Mouse (Mus musculus) liver, embryonic 18 days (tissue): ENCODE measurements around the gene Ntpcr. TPM values are rescaled to one million over a fixed set of nuclear protein-coding genes. Genes with fewer than 3 reads are reported as not detected.

Source experiments
- polyA plus RNA-seq: library from polyadenylated mRNA; depleted of rRNA; stranded (reverse); fragments of >200 nt; gene quantifications from 2 replicates; pipeline ENCODE4 v1.2.3, GENCODE M21; 2012; rRNA removed

Ntpcr gene
- polyA plus RNA-seq, result 13.5 TPM in 2 replicates

GRCm38 (mm10) chr8:125729746-125730145 lies at the start of gene Ntpcr:
TSS of gene Ntpcr (plus strand) at chr8:125729963.

Other genes starting within 250 kb of the Ntpcr start
- 1.00 and 1.3 TPM in 2 replicates for gene Sipa1l2, start 160.2 kb upstream of the Ntpcr start, polyA plus RNA-seq
- 0.38 and 0.53 TPM in 2 replicates for gene Map10, start 60.1 kb upstream of the Ntpcr start, polyA plus RNA-seq
- gene Pcnx2, start 168.4 kb downstream of the Ntpcr start, polyA plus RNA-seq, result 0.06 and 0.08 TPM in 2 replicates
- 0.94 and 1.1 TPM in 2 replicates for gene Map3k21, start 180.5 kb downstream of the Ntpcr start, polyA plus RNA-seq